Mouse (Mus musculus): Measurements from ENCODE around the gene Tom1l2. TPM values are rescaled to one million over a fixed set of nuclear protein-coding genes. Genes with fewer than 3 reads are reported as not detected.

The Tom1l2 gene
- 100 to 1,000 TPM; 170 to 180 TPM for total RNA-seq (2021)

- DNase-seq: peak; percentile 99
Observed at GRCm38 (mm10) chr11:60352559-60353411, at the start of gene Tom1l2, which contains the start of gene Drc3. Gene Tom1l2, minus strand, starts transcription at chr11:60352905. Gene Drc3, plus strand, starts transcription at chr11:60353329.

DNA sequence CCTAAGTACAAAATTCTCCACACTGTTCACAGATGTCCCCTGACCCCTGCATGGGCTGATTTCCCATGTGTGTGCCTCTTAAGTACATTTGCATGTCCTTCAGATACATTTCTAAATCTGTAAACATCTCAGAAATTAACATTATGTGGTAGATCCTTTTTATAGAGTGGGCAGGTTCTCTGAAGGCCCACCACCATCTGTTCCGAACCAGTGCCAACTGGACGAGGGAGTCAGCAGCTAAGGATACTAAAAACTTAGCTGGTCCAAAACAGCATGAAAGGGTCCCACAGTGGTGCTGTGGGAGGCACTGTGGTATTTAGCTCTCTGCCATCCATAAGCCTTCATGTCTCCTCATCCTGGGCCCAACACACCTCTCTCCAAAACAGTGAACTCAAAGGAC, 44.5 kb upstream of the Tom1l2 start:
- DNase-seq: no peak

GRCm38 (mm10) chr11:60396546-60396945, 43.8 kb upstream of the Tom1l2 start:
- DNase-seq: no peak

- no peak for DNase-seq
Observed at GRCm38 (mm10) chr11:60391346-60391745, 38.6 kb upstream of the Tom1l2 start.

GRCm38 (mm10) chr11:60387944-60388343, 35.2 kb upstream of the Tom1l2 start:
- DNase-seq: no peak

- DNase-seq: no peak
Observed at GRCm38 (mm10) chr11:60385946-60386345, 33.2 kb upstream of the Tom1l2 start.

GRCm38 (mm10) chr11:60384762-60385421, 32.2 kb upstream of the Tom1l2 start:
- DNase-seq: peak; percentile 74 to 80

DNA sequence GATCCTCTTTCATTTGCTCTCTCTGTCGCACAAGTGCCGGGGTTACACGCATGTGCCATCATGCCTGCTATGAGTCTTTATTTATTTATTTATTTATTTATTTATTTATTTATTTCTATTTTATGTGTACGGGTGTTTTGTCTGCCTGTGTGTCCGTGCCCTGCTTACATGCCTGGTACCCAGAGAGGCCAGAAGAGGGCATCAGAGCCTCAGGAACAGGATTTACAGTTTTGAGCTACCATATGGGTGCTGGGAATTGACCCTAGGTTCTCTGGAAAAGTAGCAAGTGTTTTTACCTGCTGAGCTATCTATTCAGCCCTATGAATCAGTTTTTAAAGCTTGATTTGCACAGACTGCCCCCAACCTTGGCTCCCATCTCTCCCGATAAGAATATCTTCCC, 30.8 kb upstream of the Tom1l2 start:
- no peak for DNase-seq

- DNase-seq: no peak
Observed at GRCm38 (mm10) chr11:60374481-60374880, 21.8 kb upstream of the Tom1l2 start.

GRCm38 (mm10) chr11:60370431-60370830, 17.7 kb upstream of the Tom1l2 start:
- DNase-seq: no peak

GRCm38 (mm10) chr11:60369448-60369847, 16.7 kb upstream of the Tom1l2 start:
- DNase-seq: no peak

- DNase-seq: no peak
Observed at GRCm38 (mm10) chr11:60368909-60369308, 16.2 kb upstream of the Tom1l2 start.

GRCm38 (mm10) chr11:60367256-60367655, 14.6 kb upstream of the Tom1l2 start:
- no peak for DNase-seq

DNA sequence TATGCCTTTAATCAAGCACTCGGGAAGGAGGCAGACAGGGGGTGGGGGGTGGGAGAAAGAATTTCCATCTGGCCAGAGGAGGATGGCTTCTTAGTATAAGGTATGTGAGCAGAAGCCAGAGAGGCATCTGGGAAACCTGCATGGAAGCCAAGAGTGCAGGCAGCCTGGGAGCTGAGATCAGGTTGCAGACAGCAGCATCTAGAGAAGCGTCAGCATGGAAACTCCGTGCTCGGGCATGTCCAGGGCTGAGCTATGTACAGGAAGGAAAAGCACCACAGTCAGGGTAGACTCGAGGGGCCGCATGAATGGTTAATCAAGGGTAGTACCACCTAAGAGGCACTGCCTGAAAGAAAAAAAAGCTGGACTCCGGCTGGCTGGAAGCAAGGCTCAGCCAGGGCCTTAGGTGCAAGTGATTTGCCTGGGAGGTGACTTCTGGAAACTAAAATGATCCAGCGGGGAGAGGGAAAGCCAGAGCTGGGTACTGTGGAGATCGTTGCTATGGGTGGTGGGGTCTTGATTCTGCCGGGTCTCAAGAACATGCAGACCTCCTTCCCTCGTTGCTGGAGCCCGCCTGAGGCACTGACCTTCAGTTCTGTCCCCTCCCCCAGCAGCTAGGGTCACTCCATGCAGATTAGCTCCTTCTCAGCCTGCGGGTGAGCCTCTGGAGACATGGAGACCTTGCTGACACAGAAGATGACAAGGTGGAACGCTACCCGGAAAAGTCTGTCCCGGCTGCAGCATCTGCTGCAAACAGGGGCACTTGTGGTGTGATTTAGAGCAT, 13.7 kb upstream of the Tom1l2 start:
- no peak for DNase-seq

DNA sequence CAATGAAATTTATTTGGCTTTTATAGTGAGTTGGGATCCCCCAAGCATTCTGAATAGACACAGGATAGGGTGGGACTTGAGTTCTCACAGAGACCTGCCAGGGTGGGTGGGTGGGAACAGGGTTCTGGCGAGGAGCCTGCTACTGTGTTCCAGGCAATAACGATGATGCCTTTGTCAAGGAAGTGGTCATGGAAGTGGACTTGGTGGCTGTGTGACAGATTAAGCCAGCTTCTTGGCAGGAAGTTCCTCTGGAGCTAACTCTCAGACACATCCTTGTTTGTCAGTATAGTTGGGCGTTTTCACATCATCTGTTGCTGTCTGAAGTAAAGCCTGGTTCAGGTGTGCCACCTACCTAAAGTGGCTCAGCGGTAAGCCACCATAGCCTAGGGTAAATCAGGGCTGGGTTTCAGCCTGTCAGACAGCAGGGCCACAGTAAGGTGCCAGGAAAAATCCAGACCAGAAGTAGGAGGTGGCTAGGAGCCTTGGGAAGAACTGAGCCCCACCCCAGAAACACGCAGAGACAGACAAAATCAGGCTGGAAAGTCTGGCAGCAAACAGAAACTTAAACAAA, 8.0 kb upstream of the Tom1l2 start:
- no peak for DNase-seq

DNA sequence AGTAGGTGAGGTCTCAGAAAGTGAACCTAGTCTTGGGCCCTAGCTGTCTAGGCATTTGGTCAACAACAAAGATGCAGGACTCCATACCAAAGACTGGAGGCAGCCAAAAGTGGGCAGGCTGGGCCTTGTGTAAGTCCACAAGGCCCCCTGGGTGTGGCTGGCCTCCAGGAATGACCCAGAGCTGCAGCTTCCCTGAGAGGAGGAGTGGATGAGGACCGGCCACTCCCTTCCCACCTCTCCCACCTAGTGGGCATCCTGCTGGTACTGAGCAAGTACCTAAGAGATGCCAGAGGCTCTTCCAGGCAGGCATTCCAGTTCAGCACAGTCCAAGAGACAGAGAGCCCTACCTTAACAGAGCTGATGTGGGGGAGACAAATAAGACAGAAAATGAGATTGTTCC, 7.2 kb upstream of the Tom1l2 start:
- no peak for DNase-seq

DNA sequence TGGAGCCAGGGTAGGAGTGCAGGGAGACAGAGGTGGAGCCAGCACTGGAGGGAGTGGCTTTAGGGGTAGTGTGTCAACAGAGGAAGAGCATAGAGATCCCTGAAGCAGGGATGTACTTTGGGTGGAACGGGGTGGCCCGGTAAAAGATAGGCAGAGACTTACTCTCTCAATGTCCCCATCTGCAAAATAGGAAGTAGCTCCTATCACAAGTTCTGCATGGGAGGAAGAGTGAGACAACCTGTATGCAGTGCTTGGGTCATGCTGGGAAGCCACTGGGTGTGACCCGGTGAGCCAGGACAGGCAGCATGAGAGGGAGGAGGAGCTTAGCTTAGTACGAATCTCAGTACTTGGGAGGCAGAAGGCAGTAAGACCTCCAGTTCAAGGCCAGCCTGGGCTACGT, 6.4 kb upstream of the Tom1l2 start:
- DNase-seq: no peak

GRCm38 (mm10) chr11:60358548-60358947, 5.8 kb upstream of the Tom1l2 start:
- DNase-seq: no peak

DNA sequence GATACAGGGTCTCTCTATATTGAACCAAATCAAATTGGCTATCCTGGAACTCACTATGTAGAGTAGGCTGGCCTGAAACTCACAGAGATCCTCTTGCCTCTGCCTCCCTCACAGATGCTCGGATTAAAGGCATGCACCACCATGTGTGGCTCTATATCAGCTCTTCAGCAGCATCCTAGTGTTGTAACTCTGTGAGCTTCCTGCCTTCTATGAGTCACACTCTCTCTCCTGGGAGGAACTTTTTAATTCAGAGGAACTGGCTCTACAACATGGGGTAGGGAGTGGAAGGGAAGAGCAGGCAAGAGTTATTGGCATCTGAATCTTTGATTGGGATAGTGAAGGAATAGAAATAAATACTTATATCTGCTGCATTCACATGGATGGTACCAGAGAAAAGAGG, 4.4 kb upstream of the Tom1l2 start:
- DNase-seq: no peak

DNA sequence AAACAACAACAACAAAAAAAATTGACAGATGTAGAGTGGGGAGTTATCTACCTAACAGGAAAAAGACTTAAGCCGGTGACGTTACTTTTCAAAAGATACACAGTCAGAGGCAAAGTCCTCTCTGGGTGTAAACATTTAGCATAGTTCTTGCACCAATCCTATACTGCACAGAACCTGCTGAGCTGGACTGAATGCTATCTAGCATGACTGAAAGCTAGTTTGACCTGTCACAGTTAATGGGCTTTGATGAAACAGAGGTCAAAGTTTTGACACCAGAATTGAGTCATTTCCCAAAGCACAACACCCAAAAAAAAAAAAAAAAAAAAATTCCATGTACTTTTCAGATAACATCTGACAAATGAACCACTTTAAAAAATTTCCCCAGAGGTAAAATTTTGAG, 3.2 kb upstream of the Tom1l2 start:
- no peak for DNase-seq

- DNase-seq: peak in 1 of 2 experiments; percentile 42
Observed at GRCm38 (mm10) chr11:60351925-60352371, 757 bp downstream of the Tom1l2 start.

DNA sequence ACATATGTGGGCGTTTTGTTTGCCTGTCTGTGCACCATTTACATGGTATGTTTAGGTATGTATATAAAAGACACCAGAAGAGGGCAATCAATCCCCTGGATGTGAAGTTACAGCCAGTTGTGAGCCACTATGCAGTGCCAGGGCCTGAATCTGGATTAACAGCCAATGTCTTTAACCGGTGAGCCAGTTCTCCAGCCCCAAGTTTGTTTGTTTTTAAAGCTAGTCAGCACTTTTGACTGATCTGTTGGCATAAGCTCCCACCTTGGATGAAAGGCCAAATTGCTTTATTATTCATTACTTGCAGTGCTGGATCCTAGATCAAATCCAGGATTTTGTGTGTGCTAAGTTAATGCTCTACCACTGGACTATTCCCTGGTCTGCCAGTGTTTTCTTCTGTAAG, 1.3 kb downstream of the Tom1l2 start:
- no peak for DNase-seq

DNA sequence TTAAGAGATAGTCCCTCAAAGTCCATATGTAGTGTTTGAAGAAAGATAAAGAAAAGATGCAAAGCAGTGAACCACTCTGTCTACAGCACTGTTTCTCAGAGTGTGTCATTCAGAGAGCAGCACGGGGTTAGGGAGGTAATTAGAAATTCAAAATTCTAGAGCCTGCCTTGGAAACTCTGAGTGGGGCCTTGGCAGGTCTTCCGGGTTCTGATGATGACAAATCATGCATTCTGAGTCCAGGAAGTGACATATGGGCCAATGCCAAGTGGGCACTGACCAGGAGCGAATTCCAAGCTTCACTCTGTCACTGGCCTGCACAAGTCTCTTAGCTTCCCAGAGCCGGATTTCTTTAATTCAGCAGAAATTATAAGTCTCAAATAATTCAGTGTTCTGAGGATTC, 6.2 kb downstream of the Tom1l2 start:
- DNase-seq: no peak
